Mouse (Mus musculus) bone marrow, adult 2 months (tissue): ENCODE data around the gene Ccnf.

ENCODE experiments used
- CTCF ChIP-seq: fragments of 200-500 bp; IDR thresholded peaks from 2 replicates; pipeline ENCODE4 v1.5.1; 2011; ENCODE audit warnings: low read length, control low read depth; ENCODE audit not compliant: control insufficient read depth, insufficient read depth
- POLR2A ChIP-seq: fragments of 200-500 bp; IDR thresholded peaks from 2 replicates; pipeline ENCODE4 v1.6.1; 2011; ENCODE audit warnings: low read depth, mild to moderate bottlenecking, control low read depth, low read length, borderline replicate concordance; ENCODE audit not compliant: control insufficient read depth

DNA sequence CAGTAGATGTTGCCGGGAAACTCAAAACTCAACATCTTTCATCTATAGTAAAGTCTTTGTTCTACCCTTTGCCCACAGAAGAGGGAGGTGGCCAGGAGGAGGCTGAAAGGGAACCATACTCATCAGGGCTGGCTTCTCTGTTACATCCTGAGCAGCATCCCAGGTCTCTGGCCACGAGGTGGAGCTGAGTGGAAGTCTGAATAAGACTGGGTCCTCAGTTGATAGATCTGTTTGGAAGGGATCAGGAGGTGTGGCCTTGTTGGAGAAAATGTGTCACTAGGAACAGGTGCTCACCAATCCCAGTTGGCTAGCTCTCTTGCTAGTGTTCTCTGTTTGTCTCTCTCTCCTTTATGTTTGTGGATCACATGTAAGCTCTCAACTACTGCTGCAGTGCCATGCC lies 55.9 kb downstream of the Ccnf start:
- TF ChIP-seq CTCF (no peak), POLR2A (no peak)
